Mouse (Mus musculus): ENCODE results near the gene Abr.

- no peak for TF ChIP-seq POLR2A (IDR thresholded peaks at IDR 0.05; ENCODE audit: low read depth, low read length)
- no peak for TF ChIP-seq CTCF (IDR thresholded peaks at IDR 0.05; ENCODE audit: extremely low read depth, insufficient read length, insufficient replicate concordance, low read depth, low read length)
Observed at GRCm38 (mm10) chr11:76429556-76429955, 192.6 kb downstream of the Abr start.
